Mouse (Mus musculus): ENCODE data around the gene AL607142.1.

- no peak for TF ChIP-seq CTCF (IDR thresholded peaks at IDR 0.05; ENCODE audit: insufficient read depth, low read depth, low read length)
- TF ChIP-seq POLR2A (IDR thresholded peaks at IDR 0.05; ENCODE audit: insufficient read depth, low read depth, low read length): no peak
Observed at GRCm38 (mm10) chr4:120091997-120092783, 27.4 kb downstream of the AL607142.1 start.
